Mouse (Mus musculus) adrenal gland, adult 8-10 months (tissue): Measurements from ENCODE around the gene Bcl11a. TPM values are rescaled to one million over a fixed set of nuclear protein-coding genes. Genes with fewer than 3 reads are reported as not detected.
"Not testable (repeated sequence)": the region's sequence is repeated elsewhere in the genome, so short reads cannot be mapped to it uniquely, and the experiment has no call there.

Experiments
- DNase-seq: peaks from one replicate; pipeline ENCODE4 v3.0.0; 2022
- total RNA-seq, 4 experiments: library from RNA; stranded (reverse); gene quantifications; 2 replicates each; pipeline ENCODE4 v1.2.4; 2022

The Bcl11a gene
- total RNA-seq, 4 experiments from 2014 or later, result 4.3 to 8.6 (median 5.7) TPM

DNA sequence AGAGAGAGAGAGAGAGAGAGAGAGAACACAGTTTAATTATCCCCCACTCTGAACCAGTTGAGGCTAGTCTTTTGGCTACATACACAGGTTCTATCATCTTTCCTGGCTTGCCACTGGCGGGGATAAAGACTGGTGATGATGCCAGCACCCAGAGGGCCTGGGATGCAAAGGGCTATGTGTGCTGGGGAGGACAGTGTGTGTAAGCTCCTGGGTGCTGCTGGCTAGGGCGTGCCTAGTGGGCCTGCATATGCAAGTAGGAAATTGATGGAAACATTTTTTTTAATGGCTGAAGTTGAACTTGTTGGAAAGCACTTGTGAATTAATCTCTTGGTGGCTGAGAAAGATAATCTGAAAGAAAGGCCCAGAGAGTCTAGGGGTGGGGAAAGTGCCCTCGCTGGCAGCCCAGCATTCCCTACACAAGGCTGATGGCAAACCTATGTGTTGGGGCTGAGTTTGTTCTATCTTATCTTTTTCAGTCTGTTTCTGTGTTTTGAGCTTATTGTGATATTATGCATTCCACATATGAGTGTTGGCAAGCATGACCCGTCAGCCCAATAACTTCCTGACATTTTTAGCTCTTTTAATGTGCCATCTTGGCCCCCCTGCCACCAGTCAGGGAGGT, 22.7 kb downstream of the Bcl11a start:
- DNase-seq, result no peak

- no peak for DNase-seq
These were observed 23.8 kb downstream of the Bcl11a start for GRCm38 (mm10) chr11:24101625-24102024.

- DNase-seq, result no peak
These were observed 24.5 kb downstream of the Bcl11a start for GRCm38 (mm10) chr11:24102372-24102771.

- DNase-seq, result no peak
These were observed 25.4 kb downstream of the Bcl11a start for GRCm38 (mm10) chr11:24103128-24103742.

DNA sequence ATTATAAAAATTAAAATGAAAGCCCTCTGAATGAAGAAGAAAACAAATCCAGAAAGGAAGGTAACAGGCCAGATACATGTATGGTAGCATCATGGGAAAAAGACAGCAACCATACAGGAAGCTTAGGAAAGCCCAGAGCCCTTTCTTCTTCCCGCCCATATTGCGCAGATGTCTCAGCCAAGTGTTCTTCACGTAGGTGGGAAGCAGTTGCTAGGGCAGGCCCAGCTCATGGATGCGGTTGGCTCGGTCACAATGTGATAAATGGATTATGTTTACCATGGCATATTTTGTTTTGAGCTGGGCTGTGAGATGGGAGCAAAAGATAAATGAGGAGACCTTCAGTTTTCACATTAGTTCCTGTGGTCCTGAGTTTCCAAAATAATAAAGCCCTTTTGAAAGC, 29.6 kb downstream of the Bcl11a start:
- no peak for DNase-seq

- no peak for DNase-seq
These were observed 31.1 kb downstream of the Bcl11a start for GRCm38 (mm10) chr11:24108974-24109373.

DNA sequence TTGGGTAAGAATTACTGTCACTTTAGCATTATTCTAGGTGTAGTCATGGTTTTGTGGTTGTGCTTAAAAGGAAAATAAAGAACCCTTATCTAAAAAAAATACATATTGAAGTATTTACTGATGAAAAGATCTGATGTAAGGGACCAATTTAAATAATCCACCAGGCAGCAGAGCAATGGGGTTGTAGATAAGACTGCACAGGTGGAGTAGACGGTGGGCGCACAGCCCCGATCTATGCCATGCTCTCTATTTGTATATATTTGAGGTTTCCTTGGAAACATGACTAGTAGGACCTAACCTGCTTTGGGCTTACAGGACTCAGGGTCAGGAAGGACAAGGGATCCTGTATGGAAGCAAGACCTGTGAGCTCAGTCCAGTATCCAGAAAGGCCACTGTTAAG, 31.5 kb downstream of the Bcl11a start:
- DNase-seq, result no peak

- DNase-seq, result no peak
These were observed 32.3 kb downstream of the Bcl11a start for GRCm38 (mm10) chr11:24110113-24110512.

DNA sequence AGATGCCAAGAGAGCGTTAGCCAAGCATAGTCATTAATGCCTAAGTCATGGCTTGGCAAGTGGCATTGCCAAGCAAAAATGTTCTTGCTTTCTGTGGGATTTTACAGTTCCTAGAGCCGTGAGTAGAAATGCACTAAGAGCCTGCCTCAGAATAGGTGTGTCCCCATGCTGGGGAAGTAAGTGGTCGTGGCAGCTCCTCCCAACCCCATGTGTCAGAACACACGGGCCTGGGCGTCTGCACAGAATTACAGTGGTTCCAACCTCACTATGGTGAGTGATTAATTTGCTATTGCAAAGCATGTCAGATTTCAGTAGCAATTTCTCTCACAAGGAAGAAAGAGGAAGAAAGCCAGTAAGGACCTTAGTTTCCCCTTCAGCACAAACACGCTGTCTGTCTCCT, 33.9 kb downstream of the Bcl11a start:
- no peak for DNase-seq

DNA sequence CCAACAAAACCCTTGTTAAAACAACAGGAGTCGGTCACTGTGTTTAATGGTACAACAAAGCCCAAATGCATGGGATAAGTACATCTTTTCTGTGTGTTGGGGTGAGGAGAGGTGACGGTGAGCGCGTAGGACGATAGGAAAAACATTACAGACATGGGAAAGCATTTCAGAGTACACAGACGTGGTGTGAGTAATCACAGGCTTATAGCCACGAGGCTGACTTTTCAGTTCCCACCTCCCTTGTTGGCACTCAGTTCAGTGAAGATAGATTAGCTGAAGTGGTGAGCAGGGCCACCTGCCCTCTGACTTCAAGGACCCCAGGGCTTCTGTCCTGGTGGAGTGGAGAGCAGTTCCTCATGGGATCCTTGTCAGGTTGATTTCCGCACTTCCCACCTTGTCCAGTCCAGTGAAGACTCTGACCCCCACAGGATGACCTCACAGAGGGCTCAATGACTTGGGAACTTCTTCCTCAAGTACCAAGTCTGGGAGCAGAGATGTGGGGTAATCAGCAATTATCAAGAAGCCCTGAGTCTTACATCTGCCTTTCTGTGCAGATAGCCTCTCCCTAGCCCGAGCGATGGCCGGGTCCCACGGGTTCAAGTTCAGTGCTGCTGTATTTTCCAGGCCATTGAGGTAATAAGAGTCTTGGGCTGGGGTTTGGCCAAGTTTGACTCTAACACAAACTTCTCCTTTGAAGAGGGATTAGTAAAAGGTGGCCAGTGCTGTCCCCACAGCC, 37.3 kb downstream of the Bcl11a start:
- DNase-seq, result no peak

- DNase-seq, result no peak
These were observed 38.2 kb downstream of the Bcl11a start for GRCm38 (mm10) chr11:24116041-24116440.

DNA sequence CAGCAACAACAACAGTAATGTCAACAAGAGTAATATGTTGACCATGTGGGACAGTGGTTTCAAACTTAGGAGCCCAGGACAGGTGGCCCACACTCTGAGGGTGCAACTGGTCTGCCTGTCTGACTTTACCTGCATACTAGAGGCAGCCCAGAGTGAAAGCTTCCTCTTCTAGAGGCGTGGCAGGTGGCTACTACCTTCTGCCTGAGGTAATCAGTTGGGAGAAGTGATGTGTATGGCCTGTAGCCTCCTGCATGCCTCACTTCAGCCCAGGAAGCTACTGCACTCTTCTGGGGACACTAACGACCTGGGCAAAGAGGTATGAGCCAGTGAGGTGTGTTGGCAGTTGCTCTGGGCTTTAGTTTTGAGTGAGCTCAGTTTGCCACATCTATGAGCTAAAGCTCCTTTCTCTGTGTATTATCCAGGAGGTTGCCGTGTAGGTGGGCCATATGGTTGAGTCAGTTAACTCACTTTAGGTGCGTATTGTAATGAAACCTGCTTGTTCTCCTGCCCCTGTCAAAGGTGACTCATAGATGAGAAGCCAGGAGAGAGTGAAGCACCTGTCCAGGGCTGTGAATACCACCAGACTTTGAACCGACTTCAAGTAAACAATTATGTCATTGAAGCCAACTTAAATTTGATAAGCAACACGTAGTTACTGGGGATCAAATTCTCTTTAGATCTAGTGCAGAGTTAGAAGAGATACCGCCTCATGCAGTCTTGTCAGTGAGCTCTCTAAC, 38.9 kb downstream of the Bcl11a start:
- DNase-seq, result no peak

DNA sequence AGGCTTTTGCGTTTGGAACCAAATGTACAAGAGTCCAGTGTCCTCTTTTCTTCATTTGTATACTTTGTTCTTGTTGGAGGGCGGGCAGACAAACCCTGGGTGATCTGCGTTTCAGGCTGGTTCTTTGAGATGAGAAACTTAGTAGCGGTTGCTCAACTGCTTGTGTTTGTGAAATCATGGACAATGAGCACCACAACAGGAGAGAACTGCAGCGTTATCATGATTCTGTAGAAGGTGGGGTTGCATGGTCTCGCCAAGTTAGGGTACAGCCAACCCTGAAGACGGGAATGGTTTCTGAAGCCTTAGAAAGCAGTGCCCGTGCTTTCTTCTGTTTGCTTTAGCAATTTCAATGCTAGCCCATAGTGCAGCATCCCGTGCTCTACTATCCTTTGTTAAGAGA, 43.3 kb downstream of the Bcl11a start:
- no peak for DNase-seq

GRCm38 (mm10) chr11:24122899-24123298, 45.0 kb downstream of the Bcl11a start:
- no peak for DNase-seq

GRCm38 (mm10) chr11:24123991-24124390, 46.1 kb downstream of the Bcl11a start:
- no peak for DNase-seq

- DNase-seq, result no peak
These were observed 47.2 kb downstream of the Bcl11a start for GRCm38 (mm10) chr11:24125098-24125497.

- no peak for DNase-seq
These were observed 50.1 kb downstream of the Bcl11a start for GRCm38 (mm10) chr11:24128001-24128400.

GRCm38 (mm10) chr11:24128880-24129279, 51.0 kb downstream of the Bcl11a start:
- not testable (repeated sequence) for DNase-seq

- no peak for DNase-seq
These were observed 51.7 kb downstream of the Bcl11a start for GRCm38 (mm10) chr11:24129358-24130185.

GRCm38 (mm10) chr11:24130186-24130760, 52.4 kb downstream of the Bcl11a start:
- DNase-seq, result no peak

DNA sequence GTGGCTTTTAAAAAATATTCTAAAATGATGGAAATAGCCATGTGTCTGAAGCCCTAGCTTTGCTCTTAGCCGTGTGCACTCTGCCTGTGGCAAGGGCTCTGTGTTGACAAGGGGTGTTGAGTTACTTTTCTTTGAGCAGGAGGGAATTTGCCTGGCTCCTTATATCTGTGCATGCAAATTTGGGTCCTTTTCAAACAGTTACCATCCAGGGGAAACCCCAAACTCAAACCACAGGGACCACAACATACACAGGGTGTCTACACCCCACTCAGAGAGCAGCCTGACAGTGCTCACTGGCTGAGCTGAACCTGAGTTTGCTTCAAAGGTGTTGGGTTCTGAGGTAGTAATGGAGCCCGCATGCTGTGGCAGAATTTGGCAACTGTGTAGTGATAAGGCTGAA, 54.0 kb downstream of the Bcl11a start:
- no peak for DNase-seq

DNA sequence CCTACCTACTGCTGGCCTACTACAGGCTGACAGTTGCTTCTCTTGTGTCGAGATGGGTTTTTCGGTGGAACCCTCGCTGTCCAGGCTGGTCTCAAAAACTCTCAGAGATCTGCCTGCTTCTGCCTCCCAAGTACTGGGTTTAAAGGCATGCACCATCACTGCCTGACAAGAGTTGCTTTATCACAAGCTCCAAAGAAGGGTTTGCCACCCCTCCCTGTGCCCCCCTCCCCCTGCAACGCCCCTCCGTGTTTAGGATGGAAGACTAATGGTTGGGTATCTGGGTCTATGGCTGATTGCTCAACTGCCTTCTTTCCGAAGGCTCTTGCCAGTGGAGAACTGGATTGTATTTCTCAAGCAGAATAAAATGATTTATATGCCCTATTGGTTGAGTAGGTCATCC, 54.5 kb downstream of the Bcl11a start:
- no peak for DNase-seq
